Mouse (Mus musculus): ENCODE results near the gene Gm49373. TPM values are rescaled to one million over a fixed set of nuclear protein-coding genes. Genes with fewer than 3 reads are reported as not detected.
"Not testable (repeated sequence)": the region's sequence is repeated elsewhere in the genome, so short reads cannot be mapped to it uniquely, and the experiment has no call there.

Gene Gm49373
- polyA plus RNA-seq, 1 experiment from 2014 or later, result 0.58 TPM

- H3K27ac ChIP-seq (replicated peaks; ENCODE audit: low read depth, low read length), result no peak overlapping the region
- ATAC-seq (replicated peaks; ENCODE audit: insufficient number of reproducible peaks, low FRiP score, low TSS enrichment, low read depth) (no peak), DNase-seq (ENCODE audit: low spot score) (no peak)
- no peaks in the 10 kb centered on the region for H3K4me1 ChIP-seq (ENCODE audit: control insufficient read depth, insufficient read depth, low read length)
- H3K9me3 ChIP-seq (replicated peaks; ENCODE audit: control insufficient read depth, low read length), result no peaks in the 10 kb centered on the region
- H3K4me2 ChIP-seq (ENCODE audit: low read depth, low read length), result no peak overlapping the region
- 77% methylated on average over 2 of the region's 2 CpGs for WGBS
- no peaks in the 10 kb centered on the region; the same call in none of the 2 replicates for H3K36me3 ChIP-seq (replicated peaks; ENCODE audit: control insufficient read depth, insufficient read depth, low read depth, low read length)
- no peak overlapping the region for H3K4me3 ChIP-seq (ENCODE audit: low read depth, low read length)
- no peak overlapping the region for H3K9ac ChIP-seq (replicated peaks; ENCODE audit: low read length)
- no peaks in the 10 kb centered on the region for H3K27me3 ChIP-seq (ENCODE audit: control insufficient read depth, insufficient read depth, low read length)
These were observed 10.0 kb downstream of the Gm49373 start for GRCm38 (mm10) chr9:21062928-21063327.

GRCm38 (mm10) chr9:21051578-21051977, 21.3 kb downstream of the Gm49373 start:
- H3K4me3 ChIP-seq (ENCODE audit: low read depth, low read length), result no peak overlapping the region
- no peaks in the 10 kb centered on the region for H3K27me3 ChIP-seq (ENCODE audit: control insufficient read depth, insufficient read depth, low read length)
- no peak overlapping the region for H3K27ac ChIP-seq (replicated peaks; ENCODE audit: low read depth, low read length)
- no peaks in the 10 kb centered on the region for H3K36me3 ChIP-seq (replicated peaks; ENCODE audit: control insufficient read depth, insufficient read depth, low read depth, low read length)
- no peaks in the 10 kb centered on the region for H3K4me1 ChIP-seq (ENCODE audit: control insufficient read depth, insufficient read depth, low read length)
- H3K9me3 ChIP-seq (replicated peaks; ENCODE audit: control insufficient read depth, low read length), result no peaks in the 10 kb centered on the region
- H3K9ac ChIP-seq (replicated peaks; ENCODE audit: low read length), result no peak overlapping the region
- no peak for DNase-seq (ENCODE audit: low spot score)
- WGBS, result 66% methylated on average over 10 of the region's 10 CpGs
- H3K4me2 ChIP-seq (ENCODE audit: low read depth, low read length), result no peak overlapping the region
- no peak for ATAC-seq (replicated peaks; ENCODE audit: insufficient number of reproducible peaks, low FRiP score, low TSS enrichment, low read depth)

GRCm38 (mm10) chr9:21045235-21045634, 27.7 kb downstream of the Gm49373 start:
- Histone ChIP-seq H3K27me3 (ENCODE audit: control insufficient read depth, insufficient read depth, low read length) (no peaks in the 10 kb centered on the region), H3K36me3 (replicated peaks; ENCODE audit: control insufficient read depth, insufficient read depth, low read depth, low read length) (no peaks in the 10 kb centered on the region), H3K4me2 (ENCODE audit: low read depth, low read length) (no peak overlapping the region), H3K27ac (replicated peaks; ENCODE audit: low read depth, low read length) (no peak overlapping the region), H3K4me1 (ENCODE audit: control insufficient read depth, insufficient read depth, low read length) (no peaks in the 10 kb centered on the region), H3K9ac (replicated peaks; ENCODE audit: low read length) (no peak overlapping the region), H3K4me3 (ENCODE audit: low read depth, low read length) (no peak overlapping the region), H3K9me3 (replicated peaks; ENCODE audit: control insufficient read depth, low read length) (no peaks in the 10 kb centered on the region)
- WGBS, result 84% methylated on average over 3 of the region's 3 CpGs
- no peak for DNase-seq (ENCODE audit: low spot score)
- ATAC-seq (replicated peaks; ENCODE audit: insufficient number of reproducible peaks, low FRiP score, low TSS enrichment, low read depth), result no peak

DNA sequence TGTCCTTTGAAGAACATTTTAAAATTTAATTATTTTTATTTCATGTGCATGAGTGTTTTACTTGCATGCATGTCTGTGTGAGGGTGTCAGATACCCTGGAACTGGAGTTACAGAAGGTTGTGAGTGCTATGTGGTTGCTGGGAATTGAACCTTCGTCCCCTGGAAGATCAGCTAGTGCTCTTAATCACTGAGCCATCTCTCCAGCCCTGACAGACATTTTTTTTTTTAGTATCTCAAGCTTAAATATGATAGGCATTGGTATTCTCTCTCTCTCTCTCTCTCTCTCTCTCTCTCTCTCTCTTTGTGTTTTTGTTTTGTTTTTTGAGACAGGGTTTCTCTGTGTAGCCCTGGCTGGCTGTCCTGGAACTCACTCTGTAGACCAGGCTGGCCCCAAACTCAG, 28.1 kb downstream of the Gm49373 start:
- WGBS, result 54% methylated on average over 1 of the region's 1 CpGs
- not testable (repeated sequence) for ATAC-seq (replicated peaks; ENCODE audit: insufficient number of reproducible peaks, low FRiP score, low TSS enrichment, low read depth); H3K4me2 ChIP-seq (ENCODE audit: low read depth, low read length); H3K27ac ChIP-seq (replicated peaks; ENCODE audit: low read depth, low read length); H3K9me3 ChIP-seq (replicated peaks; ENCODE audit: control insufficient read depth, low read length); H3K36me3 ChIP-seq (replicated peaks; ENCODE audit: control insufficient read depth, insufficient read depth, low read depth, low read length); H3K4me3 ChIP-seq (ENCODE audit: low read depth, low read length); DNase-seq (ENCODE audit: low spot score); H3K9ac ChIP-seq (replicated peaks; ENCODE audit: low read length); H3K4me1 ChIP-seq (ENCODE audit: control insufficient read depth, insufficient read depth, low read length); H3K27me3 ChIP-seq (ENCODE audit: control insufficient read depth, insufficient read depth, low read length)

GRCm38 (mm10) chr9:21043563-21043962, 29.3 kb downstream of the Gm49373 start:
- no peaks in the 10 kb centered on the region for H3K4me1 ChIP-seq (ENCODE audit: control insufficient read depth, insufficient read depth, low read length)
- no peak overlapping the region for H3K4me3 ChIP-seq (ENCODE audit: low read depth, low read length)
- H3K36me3 ChIP-seq (replicated peaks; ENCODE audit: control insufficient read depth, insufficient read depth, low read depth, low read length), result no peaks in the 10 kb centered on the region
- 81% methylated on average over 4 of the region's 4 CpGs for WGBS
- H3K9me3 ChIP-seq (replicated peaks; ENCODE audit: control insufficient read depth, low read length), result no peaks in the 10 kb centered on the region
- peaks cover 14% of the 10 kb centered on the region for H3K27me3 ChIP-seq (ENCODE audit: control insufficient read depth, insufficient read depth, low read length)
- H3K9ac ChIP-seq (replicated peaks; ENCODE audit: low read length), result no peak overlapping the region
- ATAC-seq (replicated peaks; ENCODE audit: insufficient number of reproducible peaks, low FRiP score, low TSS enrichment, low read depth), result no peak
- H3K4me2 ChIP-seq (ENCODE audit: low read depth, low read length), result no peak overlapping the region
- DNase-seq (ENCODE audit: low spot score), result no peak
- no peak overlapping the region for H3K27ac ChIP-seq (replicated peaks; ENCODE audit: low read depth, low read length)

DNA sequence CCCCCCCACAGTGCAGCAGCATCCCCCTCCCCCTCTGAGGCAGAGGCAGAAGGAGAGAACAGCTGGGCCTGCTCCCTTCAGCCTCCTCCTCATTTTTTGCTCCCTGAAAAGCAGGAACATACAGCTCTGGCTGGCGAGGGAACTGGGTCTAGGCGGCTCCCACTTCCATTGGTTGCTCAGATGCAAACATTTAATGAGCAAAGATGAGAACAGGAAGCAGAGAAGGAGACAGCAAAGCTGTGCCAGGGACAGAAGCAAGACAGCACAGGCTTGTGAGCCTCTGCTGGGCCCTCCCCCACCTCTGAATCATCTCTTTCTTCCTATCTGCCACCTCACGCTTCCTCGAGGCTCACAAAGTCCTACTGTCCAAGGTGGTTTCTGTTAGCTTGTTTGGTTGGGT, 31.6 kb downstream of the Gm49373 start:
- H3K36me3 ChIP-seq (replicated peaks; ENCODE audit: control insufficient read depth, insufficient read depth, low read depth, low read length), result no peaks in the 10 kb centered on the region
- peaks cover 37% of the 10 kb centered on the region for H3K27me3 ChIP-seq (ENCODE audit: control insufficient read depth, insufficient read depth, low read length)
- ATAC-seq (replicated peaks; ENCODE audit: insufficient number of reproducible peaks, low FRiP score, low TSS enrichment, low read depth) (no peak), DNase-seq (ENCODE audit: low spot score) (no peak)
- H3K27ac ChIP-seq (replicated peaks; ENCODE audit: low read depth, low read length), result no peak overlapping the region
- 39% methylated on average over 4 of the region's 4 CpGs for WGBS
- H3K4me2 ChIP-seq (ENCODE audit: low read depth, low read length), result no peak overlapping the region
- H3K4me1 ChIP-seq (ENCODE audit: control insufficient read depth, insufficient read depth, low read length), result peaks cover 3% of the 10 kb centered on the region
- H3K4me3 ChIP-seq (ENCODE audit: low read depth, low read length), result no peak overlapping the region
- H3K9me3 ChIP-seq (replicated peaks; ENCODE audit: control insufficient read depth, low read length), result no peaks in the 10 kb centered on the region
- H3K9ac ChIP-seq (replicated peaks; ENCODE audit: low read length), result 0 out of 2 replicates have a peak overlapping the region, but pooled peaks have one; percentile 25

GRCm38 (mm10) chr9:21039779-21040178, 33.1 kb downstream of the Gm49373 start:
- DNase-seq (ENCODE audit: low spot score), result no peak

GRCm38 (mm10) chr9:21037481-21037891, 35.4 kb downstream of the Gm49373 start:
- Histone ChIP-seq H3K4me1 (ENCODE audit: control insufficient read depth, insufficient read depth, low read length) (peaks cover 3% of the 10 kb centered on the region), H3K4me2 (ENCODE audit: low read depth, low read length) (peak overlapping the region; percentile 62), H3K9ac (replicated peaks; ENCODE audit: low read length) (peak overlapping the region; percentile 58), H3K36me3 (replicated peaks; ENCODE audit: control insufficient read depth, insufficient read depth, low read depth, low read length) (no peaks in the 10 kb centered on the region), H3K4me3 (ENCODE audit: low read depth, low read length) (peak overlapping the region; percentile 35), H3K27ac (replicated peaks; ENCODE audit: low read depth, low read length) (no peak overlapping the region), H3K9me3 (replicated peaks; ENCODE audit: control insufficient read depth, low read length) (no peaks in the 10 kb centered on the region), H3K27me3 (ENCODE audit: control insufficient read depth, insufficient read depth, low read length) (peaks cover 72% of the 10 kb centered on the region)
- DNase-seq (ENCODE audit: low spot score) (peak; percentile 18), ATAC-seq (replicated peaks; ENCODE audit: insufficient number of reproducible peaks, low FRiP score, low TSS enrichment, low read depth) (no peak; the same call in 1 of the 2 replicates)
- WGBS, result 1% methylated on average over 31 of the region's 31 CpGs

More at GRCm38 (mm10) chr9:21039779-21040178, 33.1 kb downstream of the Gm49373 start:
- no peak overlapping the region for H3K4me3 ChIP-seq (ENCODE audit: low read depth, low read length)
- no peak overlapping the region for H3K9ac ChIP-seq (replicated peaks; ENCODE audit: low read length)
- no peak overlapping the region for H3K27ac ChIP-seq (replicated peaks; ENCODE audit: low read depth, low read length)
- no peaks in the 10 kb centered on the region for H3K9me3 ChIP-seq (replicated peaks; ENCODE audit: control insufficient read depth, low read length)
- no peaks in the 10 kb centered on the region for H3K36me3 ChIP-seq (replicated peaks; ENCODE audit: control insufficient read depth, insufficient read depth, low read depth, low read length)
- no peak overlapping the region for H3K4me2 ChIP-seq (ENCODE audit: low read depth, low read length)
- ATAC-seq (replicated peaks; ENCODE audit: insufficient number of reproducible peaks, low FRiP score, low TSS enrichment, low read depth), result no peak
- 72% methylated on average over 3 of the region's 3 CpGs for WGBS
- H3K4me1 ChIP-seq (ENCODE audit: control insufficient read depth, insufficient read depth, low read length), result peaks cover 3% of the 10 kb centered on the region
- H3K27me3 ChIP-seq (ENCODE audit: control insufficient read depth, insufficient read depth, low read length), result peaks cover 52% of the 10 kb centered on the region
